Mouse (Mus musculus): Measurements from ENCODE around the gene Pde2a. TPM values are rescaled to one million over a fixed set of nuclear protein-coding genes. Genes with fewer than 3 reads are reported as not detected.

Gene Pde2a
- polyA plus RNA-seq, 1 experiment, result 189 TPM

DNA sequence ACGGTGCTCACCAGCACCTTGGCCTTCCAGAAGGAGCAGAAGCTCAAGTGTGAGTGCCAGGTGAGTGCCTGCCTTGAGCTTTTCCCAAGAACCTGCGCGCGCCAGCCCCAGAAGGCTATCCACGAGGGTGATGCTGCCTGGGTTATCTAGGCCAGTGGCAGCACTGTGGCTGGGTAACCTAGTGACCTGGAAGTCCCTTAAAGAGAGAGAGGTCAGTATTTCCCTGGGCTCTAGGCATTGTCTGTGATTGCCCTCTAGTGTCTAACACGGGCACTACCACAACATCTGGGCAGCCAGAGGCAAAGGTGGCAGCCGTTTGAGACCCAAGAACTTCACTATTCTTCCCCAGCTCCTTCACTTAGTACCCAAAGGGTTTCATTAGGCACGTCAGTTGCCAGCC lies 81.9 kb downstream of the Pde2a start:
- peak in 1 of 2 experiments; percentile 74 for DNase-seq (ENCODE audit: extremely low spot score in 1 of 2, low spot score in 1 of 2)

DNA sequence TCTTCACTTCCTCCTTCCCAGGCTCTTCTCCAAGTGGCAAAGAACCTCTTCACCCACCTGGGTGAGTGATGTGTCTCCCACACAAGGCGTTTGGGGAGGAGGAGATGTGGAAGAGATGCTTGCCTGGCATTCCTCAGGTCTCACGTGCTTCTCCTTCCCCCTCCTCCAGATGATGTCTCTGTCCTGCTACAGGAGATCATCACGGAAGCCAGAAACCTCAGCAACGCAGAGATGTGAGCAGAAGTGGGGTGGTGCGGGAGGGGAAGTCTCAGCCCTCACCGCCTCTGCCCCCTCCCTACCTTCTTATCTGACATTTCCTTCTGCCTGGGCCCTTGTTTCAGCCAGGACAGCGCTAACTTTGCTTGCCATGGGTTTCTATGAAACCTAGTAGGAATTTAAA lies 82.3 kb downstream of the Pde2a start:
- peak in 1 of 2 experiments; percentile 44 for DNase-seq (ENCODE audit: extremely low spot score in 1 of 2, low spot score in 1 of 2)

DNA sequence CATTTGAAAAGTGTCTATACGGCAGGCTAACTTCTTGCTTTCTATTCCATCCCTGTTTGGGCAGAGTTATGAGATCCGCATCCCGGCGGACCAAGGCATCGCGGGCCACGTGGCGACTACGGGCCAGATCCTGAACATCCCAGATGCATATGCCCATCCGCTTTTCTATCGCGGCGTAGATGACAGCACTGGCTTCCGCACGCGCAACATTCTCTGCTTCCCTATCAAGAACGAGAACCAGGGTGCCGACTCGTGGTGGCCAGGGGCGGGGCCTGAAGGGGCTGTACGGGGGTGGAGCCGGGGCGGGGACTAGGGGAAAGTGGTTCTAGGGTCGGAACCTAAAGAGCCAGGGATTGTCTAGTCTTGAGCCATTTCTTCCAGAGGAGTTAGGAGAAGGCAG lies 83.0 kb downstream of the Pde2a start:
- no peak for DNase-seq (ENCODE audit: extremely low spot score in 1 of 2, low spot score in 1 of 2)

DNA sequence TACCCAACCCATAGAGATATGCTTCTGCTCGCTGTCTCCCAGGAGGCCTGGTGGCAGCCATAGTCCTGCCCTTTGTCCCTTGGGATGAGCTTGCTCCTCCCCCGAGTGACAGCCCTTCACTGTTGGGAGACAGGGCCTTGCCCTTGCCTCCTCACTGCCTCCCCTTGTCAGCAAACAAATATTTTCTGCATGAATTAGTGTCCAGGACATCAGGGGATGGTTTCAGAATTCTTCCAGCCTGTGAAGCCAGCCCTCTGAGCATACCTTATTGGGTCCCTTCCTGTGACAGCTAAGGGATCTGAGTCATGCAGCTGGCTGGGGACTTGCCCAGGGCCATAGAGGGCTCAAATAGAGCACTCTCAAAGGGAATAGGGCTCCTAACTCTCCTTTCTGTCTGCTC lies 87.7 kb downstream of the Pde2a start:
- DNase-seq (ENCODE audit: extremely low spot score in 1 of 2, low spot score in 1 of 2), result no peak

DNA sequence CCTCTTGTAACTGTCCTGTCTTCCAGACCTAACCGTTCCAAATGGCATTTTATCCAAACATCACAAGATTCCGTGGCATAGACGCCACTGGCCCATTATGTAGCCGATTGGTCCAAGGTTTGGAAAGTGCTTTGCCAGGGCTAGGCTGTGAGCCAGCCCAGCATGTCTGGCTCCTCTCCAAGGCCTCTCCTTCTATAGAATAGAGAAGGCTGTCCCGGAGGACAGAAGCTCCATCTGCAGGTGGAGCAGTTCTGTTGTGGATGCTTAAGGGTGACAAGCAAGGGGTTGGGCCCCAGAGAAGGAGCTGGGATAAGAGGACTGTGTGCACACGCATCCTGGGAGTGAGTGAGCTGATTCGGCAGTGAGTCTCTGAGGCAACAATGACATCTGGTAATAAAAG lies 92.2 kb downstream of the Pde2a start:
- DNase-seq (ENCODE audit: extremely low spot score in 1 of 2, low spot score in 1 of 2), result peak in 1 of 2 experiments; percentile 74

DNA sequence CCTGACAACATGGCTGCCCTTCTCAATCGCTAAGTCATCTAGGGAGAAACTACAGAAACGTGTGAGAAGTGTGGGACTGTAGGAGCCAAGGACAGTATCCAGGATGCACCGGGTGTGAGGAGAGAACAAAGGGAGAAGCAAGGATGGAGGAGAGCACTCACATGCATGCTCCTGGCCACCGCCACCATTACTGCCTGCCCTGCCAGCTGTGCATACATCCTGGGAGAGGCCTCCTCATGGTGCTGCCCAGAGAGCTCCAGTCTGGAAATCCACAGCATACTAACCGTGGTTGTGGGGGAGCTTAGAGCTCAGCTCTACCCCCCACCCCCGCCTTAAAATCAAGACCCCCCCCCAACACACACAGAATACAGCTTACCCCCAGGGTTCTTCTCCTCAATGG lies 93.3 kb downstream of the Pde2a start:
- peak in 1 of 2 experiments; percentile 15 for DNase-seq (ENCODE audit: extremely low spot score in 1 of 2, low spot score in 1 of 2)

DNA sequence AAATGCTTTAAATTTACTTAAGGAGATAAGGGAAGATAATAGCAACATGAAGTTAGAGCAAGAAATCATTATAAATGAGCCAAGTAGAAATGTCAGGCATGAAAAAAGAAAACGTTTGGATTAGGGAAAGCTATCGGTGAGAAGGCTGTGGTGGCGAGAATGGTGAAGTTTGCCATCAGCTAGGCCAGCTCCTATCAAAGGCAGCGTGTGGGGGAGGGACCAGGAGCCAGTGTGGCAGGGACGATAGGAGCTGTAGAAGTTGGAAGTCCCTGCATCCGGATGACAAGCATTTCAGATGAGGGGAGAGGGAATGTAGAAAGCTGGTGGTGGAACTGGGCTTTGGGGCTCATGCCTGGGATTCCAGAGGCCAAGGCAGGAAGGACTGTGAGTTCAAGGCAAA lies 93.8 kb downstream of the Pde2a start:
- DNase-seq (ENCODE audit: extremely low spot score in 1 of 2, low spot score in 1 of 2), result no peak

DNA sequence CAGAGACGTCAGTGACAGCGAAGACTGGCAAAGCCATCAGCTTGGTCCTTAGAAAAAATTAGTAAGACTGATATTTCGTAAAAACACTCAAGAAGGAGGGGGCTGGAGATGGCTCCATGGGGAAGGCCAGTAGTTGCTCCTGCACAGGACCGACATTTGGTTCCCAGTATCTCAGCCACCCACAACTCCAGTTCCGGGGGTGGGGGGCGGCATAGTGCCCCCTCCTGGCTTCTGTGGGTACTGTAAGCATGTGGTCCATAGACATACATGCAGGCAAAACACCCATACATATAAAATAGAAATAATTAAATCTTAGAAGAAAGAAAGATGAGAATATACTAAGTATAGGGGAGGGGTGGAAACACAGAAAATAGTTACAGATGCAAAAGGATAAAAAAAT lies 95.0 kb downstream of the Pde2a start:
- DNase-seq (ENCODE audit: extremely low spot score in 1 of 2, low spot score in 1 of 2), result no peak

DNA sequence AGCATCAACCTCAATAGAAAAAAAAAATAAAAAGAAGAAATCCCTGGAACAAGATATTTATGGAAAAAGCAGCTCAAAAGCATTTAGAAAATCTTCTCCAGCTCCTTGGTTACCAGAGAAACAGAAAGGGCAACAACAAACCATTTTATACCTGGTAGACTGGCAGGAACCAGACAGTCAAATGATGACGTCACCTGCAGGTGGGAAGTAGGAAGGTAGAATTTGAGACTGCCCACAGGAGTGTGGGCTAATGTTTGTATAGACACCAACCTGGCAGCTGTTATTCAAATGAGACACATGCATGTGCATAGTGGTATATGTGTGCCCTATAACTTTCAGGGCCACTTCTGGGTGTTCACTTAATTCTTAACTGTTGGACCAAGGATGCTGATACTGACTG lies 100.2 kb downstream of the Pde2a start:
- no peak for DNase-seq (ENCODE audit: extremely low spot score in 1 of 2, low spot score in 1 of 2)

DNA sequence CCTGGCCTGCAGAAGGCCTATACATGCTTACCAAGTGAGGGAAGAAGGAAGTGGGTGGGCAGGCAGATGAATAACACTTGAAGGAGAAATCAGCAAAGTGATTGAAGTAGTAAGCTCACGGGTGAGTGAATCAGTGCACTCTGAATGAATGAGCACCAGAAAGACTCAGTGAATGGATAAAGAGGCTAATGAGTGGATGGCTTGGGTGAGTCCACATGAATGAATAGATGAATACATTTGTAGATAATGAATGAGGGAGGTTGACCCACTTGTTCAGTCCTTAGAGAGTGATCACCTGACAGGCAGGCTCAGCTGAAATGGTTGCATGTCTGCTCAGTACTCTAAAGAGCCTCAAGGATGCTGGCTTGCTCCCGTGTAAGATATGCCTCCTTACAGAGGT lies 101.7 kb downstream of the Pde2a start:
- DNase-seq (ENCODE audit: extremely low spot score in 1 of 2, low spot score in 1 of 2), result no peak

DNA sequence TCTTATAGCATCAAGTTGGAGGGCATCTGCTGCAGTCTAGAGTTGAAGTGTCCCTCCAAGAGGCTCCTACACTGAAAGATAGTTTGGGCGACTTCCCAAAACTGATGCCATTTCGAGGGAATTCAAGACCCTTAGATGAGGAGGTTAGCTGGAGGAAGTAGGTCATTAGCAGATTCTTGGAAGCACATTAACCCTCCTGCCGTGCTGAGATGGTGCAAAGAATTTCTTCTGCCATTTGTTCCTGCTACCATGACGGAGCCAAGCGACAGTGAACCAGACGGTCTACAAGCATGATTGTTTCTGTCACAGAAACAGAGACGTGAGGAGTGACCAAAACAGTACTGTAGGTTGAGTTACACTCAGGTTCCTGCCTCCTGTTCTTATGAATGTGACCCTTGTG lies 105.0 kb downstream of the Pde2a start:
- DNase-seq (ENCODE audit: extremely low spot score in 1 of 2, low spot score in 1 of 2), result no peak

DNA sequence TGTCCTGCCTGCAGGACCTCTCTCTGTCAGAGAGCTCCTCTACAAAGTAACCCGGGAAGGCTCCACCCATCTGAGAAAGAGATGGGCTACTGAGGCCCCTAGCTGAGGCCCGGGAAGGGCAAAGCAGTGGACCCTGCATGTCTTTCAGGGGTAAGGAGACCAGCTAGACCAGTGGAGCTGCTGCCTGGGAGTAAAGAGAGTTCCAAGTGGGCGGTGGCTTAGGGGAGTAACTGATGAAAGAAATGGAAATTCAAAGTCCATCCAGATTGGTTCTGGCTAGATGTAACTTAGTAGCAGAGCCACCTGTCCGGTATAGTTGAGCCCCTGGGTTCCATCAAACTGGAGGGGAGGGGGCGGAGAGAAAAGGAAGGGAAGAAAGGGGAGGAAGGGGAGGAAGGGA lies 112.9 kb downstream of the Pde2a start:
- DNase-seq (ENCODE audit: extremely low spot score in 1 of 2, low spot score in 1 of 2), result no peak

DNA sequence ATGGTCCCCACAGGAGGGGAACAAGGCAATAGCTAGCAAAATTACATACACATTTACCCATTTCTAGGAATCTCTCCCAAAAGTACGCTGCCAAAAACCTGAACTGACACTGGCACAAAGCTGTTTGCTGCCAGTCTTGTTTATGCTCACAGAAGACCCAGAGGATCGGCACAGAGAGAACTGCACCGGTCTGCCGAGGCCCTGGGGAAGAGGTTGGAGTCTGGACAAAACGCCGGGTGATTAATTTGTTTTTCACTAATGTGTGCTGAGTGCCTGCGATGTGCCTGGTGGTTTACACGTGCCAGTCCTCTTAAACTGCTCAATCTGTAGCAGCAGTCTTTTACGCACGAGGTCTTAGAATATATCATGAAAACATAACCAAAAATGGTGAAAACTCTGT lies 113.6 kb downstream of the Pde2a start:
- DNase-seq (ENCODE audit: extremely low spot score in 1 of 2, low spot score in 1 of 2), result no peak

DNA sequence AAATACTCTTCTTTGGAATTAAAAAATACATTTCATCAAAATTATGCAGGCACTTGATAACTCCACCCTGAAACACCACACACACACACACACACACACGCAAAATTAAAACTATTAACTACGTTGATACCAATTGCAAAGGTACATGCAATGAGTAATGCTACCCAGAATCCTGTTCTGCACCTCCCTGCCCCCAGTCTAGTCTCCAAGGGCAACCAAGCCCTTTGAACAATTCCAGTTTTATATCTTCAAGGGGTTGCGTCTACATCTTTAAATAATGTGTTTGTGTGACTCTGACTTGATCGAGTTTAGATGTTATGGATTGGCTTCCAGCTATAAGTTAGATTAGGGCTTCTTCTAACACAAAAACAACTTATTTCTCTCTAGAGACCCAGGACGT lies 114.0 kb downstream of the Pde2a start:
- DNase-seq (ENCODE audit: extremely low spot score in 1 of 2, low spot score in 1 of 2), result no peak

DNA sequence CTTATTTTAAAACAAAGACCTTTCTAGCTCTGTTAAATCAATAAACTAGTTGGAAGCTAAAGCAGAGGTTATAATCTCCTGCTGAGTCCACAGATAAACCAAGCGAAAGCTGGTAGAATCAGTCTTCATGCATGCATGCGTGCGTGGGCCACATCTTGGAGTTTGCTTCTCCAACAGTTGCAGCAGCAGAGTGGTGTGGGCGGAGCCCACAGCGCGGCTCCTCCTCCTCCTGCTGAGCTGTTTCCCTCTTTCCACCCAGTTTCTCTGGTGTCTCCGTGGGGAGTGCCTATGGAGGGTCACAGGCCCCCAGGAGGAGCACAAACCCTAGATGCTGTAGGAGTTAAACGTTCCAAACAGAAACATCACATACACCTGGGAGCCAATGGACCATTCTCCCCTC lies 116.0 kb downstream of the Pde2a start:
- peak in 1 of 2 experiments; percentile 64 for DNase-seq (ENCODE audit: extremely low spot score in 1 of 2, low spot score in 1 of 2)

DNA sequence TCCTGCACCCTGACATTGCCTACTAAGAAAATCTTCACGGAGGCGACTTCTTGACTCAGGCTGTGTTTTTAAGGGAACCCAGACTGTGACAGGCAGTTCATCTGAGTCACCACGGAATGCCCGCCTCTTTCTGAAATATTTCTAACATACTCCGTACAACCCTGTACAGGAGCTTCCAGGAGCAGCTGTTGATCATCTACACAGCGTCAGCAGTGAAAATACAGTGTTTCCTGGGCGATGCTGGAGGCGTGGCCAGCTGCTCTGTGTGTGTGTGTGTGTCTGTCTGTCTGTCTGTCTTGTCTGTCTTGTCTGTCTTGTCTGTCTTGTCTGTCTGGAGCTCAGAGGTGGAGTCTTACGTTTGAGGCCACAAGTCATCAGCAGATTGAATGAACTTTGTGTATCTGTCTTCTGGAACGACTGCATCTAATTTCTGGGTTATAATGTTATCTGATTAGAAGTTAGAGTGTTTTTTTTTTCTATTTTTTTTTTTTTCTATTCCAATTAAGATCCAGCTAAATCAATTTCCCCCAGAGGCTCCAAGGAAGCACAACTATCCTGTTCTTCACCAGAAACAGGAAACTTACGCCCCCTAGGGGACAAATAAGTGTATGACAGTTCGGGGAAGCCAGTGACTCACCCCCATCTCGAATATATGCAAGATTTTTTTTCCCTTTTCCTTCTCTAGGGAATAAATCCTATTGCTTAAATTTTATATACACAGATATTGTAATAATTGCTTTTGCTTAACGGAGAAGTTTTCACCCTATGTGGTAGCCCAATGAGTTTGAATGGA lies 116.8 kb downstream of the Pde2a start:
- peak; percentile 59 to 89 for DNase-seq (ENCODE audit: extremely low spot score in 1 of 2, low spot score in 1 of 2)

DNA sequence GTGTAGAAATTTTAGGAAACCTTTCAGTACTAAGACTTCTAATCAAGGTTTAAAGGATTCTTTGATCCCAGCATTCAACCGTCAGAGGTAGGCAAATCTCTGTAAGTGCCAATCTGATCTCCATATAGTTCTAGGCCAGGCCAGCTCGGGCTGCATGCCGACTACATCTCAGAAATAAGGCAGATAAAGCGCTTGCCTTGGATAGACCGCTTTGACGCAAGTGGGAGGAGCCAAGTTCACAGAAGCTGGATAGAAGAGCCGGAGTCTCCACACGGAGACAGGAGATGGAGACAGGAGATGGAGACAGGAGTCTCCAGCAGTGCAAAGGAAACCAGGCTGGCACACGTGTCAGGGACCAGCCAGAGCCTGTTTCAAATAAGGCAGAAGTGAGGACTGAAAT lies 118.3 kb downstream of the Pde2a start:
- peak in 1 of 2 experiments; percentile 37 for DNase-seq (ENCODE audit: extremely low spot score in 1 of 2, low spot score in 1 of 2)

DNA sequence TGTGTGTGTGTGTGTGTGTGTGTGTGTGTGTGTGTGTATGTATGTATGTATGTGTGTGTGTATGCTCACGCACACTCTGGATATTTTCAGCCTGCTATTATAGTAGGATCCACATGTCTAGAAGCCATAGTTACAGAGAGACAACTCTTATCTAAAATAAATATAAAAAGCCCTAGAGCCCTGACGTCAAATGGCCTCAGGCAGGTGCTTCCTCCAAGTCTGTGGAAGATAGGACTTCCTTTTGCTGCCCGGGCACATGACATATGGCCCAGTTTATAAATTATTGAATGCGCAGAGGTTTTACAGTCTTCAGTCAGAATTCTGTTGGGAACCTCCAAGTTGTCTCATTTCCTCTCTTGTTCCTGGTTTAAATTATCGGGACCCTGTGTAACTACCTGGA lies 119.2 kb downstream of the Pde2a start:
- DNase-seq (ENCODE audit: extremely low spot score in 1 of 2, low spot score in 1 of 2), result no peak

DNA sequence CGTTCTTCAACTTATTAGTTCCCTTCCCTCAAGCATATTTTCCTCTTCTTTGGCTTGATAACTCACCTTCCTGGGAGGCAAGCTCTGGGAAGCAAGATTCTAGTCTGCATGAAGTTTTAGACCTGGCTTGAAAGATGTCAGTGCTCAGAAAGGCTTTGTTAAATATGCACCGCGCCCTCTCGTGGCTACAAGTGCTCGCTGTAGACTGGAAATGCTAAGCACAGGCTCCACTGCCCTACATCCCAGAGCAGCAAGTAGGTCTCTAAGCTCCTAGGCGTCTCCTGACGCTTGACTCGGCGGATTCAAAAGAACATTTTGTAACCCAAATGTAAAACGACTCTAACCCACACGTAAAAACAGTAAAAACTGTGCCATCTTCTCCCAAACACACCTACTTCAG lies 119.6 kb downstream of the Pde2a start:
- peak; percentile 83 to 92 for DNase-seq (ENCODE audit: extremely low spot score in 1 of 2, low spot score in 1 of 2)

DNA sequence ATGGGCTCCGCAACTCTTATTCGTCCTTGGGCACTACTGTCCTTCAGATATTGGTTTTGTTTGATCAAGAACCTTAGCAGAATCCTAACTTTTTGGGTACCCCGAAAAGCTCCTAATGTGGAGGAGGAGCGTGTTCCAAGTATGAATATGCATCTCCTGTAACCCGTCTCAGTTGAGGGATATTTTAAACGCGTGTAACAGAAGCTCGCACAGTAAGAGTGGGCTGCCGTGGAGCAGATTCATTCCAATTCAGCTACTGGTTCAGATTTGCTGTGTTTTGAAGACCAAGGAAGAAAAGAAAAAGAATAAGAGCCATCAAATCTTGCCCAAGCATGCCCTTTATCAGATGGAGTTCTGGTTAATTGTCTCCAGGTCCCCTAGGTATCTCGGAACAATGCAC lies 120.2 kb downstream of the Pde2a start:
- peak; percentile 58 to 77 for DNase-seq (ENCODE audit: extremely low spot score in 1 of 2, low spot score in 1 of 2)

DNA sequence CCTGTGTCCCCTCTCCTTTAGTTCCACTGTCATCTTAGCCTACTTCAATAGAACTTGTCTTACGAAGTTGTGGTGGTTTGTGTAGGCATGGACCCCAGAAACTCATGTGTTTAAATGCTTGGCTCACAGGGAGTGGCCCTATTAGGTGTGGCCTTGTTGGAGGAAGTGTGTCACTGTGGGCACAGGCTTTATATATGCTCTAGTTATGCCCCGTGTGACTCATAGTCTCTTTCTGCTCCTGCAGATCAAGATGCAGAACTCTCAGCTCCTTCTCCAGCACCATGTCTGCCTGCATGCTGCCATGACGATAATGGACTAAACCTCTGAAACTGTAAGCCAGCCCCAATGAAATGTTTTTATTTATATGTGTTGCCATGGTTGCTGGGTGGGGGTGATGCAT lies 126.2 kb downstream of the Pde2a start:
- DNase-seq (ENCODE audit: extremely low spot score in 1 of 2, low spot score in 1 of 2), result no peak

DNA sequence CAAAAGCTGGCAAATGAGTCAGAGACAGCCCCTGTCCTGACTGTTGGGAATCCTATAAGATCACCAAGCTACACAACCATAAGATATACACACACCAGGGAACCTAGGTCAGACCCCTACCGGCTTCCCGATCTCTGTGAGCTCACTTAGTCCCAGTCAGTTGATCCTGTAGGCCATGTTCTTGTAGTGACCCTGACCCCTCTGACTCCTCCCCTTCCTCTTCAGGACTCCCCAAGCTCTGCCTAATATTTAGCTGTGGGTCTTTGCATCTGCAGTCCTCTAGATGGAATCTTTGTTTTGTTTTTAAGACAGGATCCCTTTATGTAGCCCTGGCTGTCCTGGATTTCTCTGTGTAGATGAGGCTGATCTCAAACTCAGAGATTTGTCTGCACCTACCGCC lies 127.8 kb downstream of the Pde2a start:
- DNase-seq (ENCODE audit: extremely low spot score in 1 of 2, low spot score in 1 of 2), result no peak

Data from frontal cortex, adult 2 months (tissue).